Comparison of ENCODE assay signal across 24 mouse cellular contexts in genomic region chr14:78343007-78343406, GRCm38 (mm10). TPM values are rescaled to one million over a fixed set of nuclear protein-coding genes. Genes with fewer than 3 reads are reported as not detected.
"Had no signal": no experiment of that assay in that cellular context is flagged by ENCODE, and none has a peak within 500 bp of the region (broad histone marks: within the 10 kb centered on the region; RNA-seq: fewer than 3 reads in every experiment).

No protein-coding gene starts in this region.

- H3K27ac ChIP-seq: kidney, postnatal 0 days; layer of hippocampus, adult 2 months; liver, embryonic 13.5 days; midbrain, embryonic 12.5 days; midbrain, embryonic 15.5 days; neural tube, embryonic 13.5 days had no signal

- DNase-seq: kidney, adult 9 months; kidney, postnatal 25 days; layer of hippocampus, adult 9-11 months; liver, embryonic 13.5 days; lung, adult 2 months; lung, postnatal 14 days; lung, postnatal 4 days; right cerebral cortex, adult 18-20 months; right cerebral cortex, postnatal 25 days; spleen, adult 18-20 months; thymus, adult 18-20 months; thymus, postnatal 36 days had no signal

- H3K36me3 ChIP-seq: liver, embryonic 13.5 days; midbrain, embryonic 12.5 days; midbrain, embryonic 15.5 days; neural tube, embryonic 13.5 days had no signal

- H3K4me3 ChIP-seq: layer of hippocampus, adult 2 months; liver, embryonic 13.5 days; midbrain, embryonic 12.5 days; midbrain, embryonic 15.5 days; neural tube, embryonic 13.5 days had no signal

- H3K9ac ChIP-seq: liver, embryonic 13.5 days; midbrain, embryonic 12.5 days; midbrain, embryonic 15.5 days; neural tube, embryonic 13.5 days had no signal

- ATAC-seq: midbrain, embryonic 15.5 days had no signal

- H3K9me3 ChIP-seq: liver, embryonic 13.5 days; midbrain, embryonic 12.5 days; midbrain, embryonic 15.5 days; neural tube, embryonic 13.5 days had no signal

- H3K4me1 ChIP-seq: liver, embryonic 13.5 days; midbrain, embryonic 12.5 days; midbrain, embryonic 15.5 days; neural tube, embryonic 13.5 days had no signal

- H3K4me2 ChIP-seq: liver, embryonic 13.5 days; midbrain, embryonic 12.5 days; midbrain, embryonic 15.5 days; neural tube, embryonic 13.5 days had no signal

- H3K27me3 ChIP-seq: liver, embryonic 13.5 days; midbrain, embryonic 12.5 days; midbrain, embryonic 15.5 days; neural tube, embryonic 13.5 days had no signal

RNA-seq across cellular contexts. Expression of gene Tnfsf11, which starts 35.2 kb away (rescaled TPM):
- total RNA-seq: layer of hippocampus, adult 2 months; layer of hippocampus, postnatal 25 days; left cerebral cortex, adult 18-20 months; megakaryocyte progenitor cell, adult 5-6 weeks; megakaryocyte-erythroid progenitor cell, adult 5-6 weeks had no signal
- polyA plus RNA-seq: limb, embryonic 11.5 days; liver, adult 2 months; neural tube, embryonic 13.5 days; testis, adult 2 months had no signal
